Mouse (Mus musculus): Measurements from ENCODE around the gene Acss1. TPM values are rescaled to one million over a fixed set of nuclear protein-coding genes. Genes with fewer than 3 reads are reported as not detected.
A peak's percentile ranks its signal among the peaks of the same experiment; 100 is the strongest.

Acss1 gene
- total RNA-seq, 2 experiments from 2014 or later: 257 to 310 TPM

DNA sequence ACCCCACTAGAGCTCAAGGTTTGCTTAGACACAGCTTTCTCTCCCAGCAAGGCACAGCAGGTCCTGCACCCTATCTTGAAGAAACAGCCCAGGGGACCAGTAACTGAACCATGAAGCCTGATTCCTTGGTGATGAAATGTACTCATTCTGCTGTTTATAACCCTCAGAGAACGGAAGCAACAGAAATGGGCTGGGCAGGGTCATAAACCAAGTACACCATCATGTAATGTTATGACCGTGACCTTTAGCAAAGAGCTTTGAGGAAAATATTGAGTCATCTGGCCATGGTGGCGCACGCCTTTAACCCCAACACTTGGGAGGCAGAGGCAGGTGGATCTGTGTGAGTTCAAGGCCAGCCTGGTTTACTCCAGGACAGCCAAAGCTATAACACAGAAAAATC is 23.1 kb downstream of the Acss1 start:
- intact Hi-C loops (cut with DNase I): no loop called here
- DNase-seq: no peak

- DNase-seq: no peak
- intact Hi-C loops (cut with DNase I): no loop called here
These were observed 24.4 kb downstream of the Acss1 start for GRCm38 (mm10) chr2:150643726-150644415.

GRCm38 (mm10) chr2:150643166-150643565 is 25.1 kb downstream of the Acss1 start:
- no peak for DNase-seq
- intact Hi-C loops (cut with DNase I): no loop called here

- DNase-seq: no peak
- intact Hi-C loops (cut with DNase I): no loop called here
These were observed 29.9 kb downstream of the Acss1 start for GRCm38 (mm10) chr2:150638370-150638733.

DNA sequence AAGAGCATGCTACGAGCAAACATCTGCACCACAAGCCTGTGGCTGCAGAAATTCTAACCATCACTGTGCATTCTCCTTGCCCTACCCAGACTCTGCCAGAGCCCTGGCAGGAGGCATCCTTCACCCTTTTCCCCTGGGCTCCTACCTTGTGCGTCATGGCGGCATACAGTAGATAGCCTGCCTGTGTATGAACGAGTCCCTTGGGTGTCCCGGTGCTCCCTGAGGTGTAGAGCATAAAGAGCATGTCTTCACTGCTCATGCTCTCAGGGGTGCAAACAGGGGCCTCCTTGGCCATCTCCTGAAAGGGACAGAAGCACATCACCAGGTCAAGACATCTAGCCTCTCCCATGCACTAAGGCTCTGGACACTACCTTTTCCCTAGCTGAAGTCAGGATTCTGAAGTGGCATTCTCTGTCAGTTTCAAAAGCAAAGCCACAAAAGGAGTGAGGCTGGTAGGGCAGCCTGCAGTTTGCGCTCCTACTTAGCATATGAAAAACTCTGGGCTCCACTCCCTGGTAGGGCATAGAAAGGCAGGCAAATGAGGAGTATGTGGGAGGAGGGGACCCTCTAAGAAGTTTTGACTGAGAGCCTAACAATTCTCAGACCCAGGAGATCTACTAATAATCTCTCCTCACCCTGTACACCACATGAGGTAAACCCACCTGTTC is 30.5 kb downstream of the Acss1 start:
- no peak for DNase-seq
- intact Hi-C loops (cut with DNase I): no loop called here

- DNase-seq: no peak
- intact Hi-C loops (cut with DNase I): no loop called here
These were observed 32.3 kb downstream of the Acss1 start for GRCm38 (mm10) chr2:150635877-150636446.

- DNase-seq: no peak
- intact Hi-C loops (cut with DNase I): no loop called here
These were observed 39.0 kb downstream of the Acss1 start for GRCm38 (mm10) chr2:150629255-150629654.

- no peak for DNase-seq
- intact Hi-C loops (cut with DNase I): no loop called here
These were observed 41.2 kb downstream of the Acss1 start for GRCm38 (mm10) chr2:150627140-150627539.

- intact Hi-C loops (cut with DNase I): no loop called here
- no peak for DNase-seq
These were observed 43.4 kb downstream of the Acss1 start for GRCm38 (mm10) chr2:150624926-150625325.

- intact Hi-C loops (cut with DNase I): no loop called here
- no peak for DNase-seq
These were observed 44.3 kb downstream of the Acss1 start for GRCm38 (mm10) chr2:150623957-150624356.

- intact Hi-C loops (cut with DNase I): no loop called here
- DNase-seq: no peak
These were observed 46.6 kb downstream of the Acss1 start for GRCm38 (mm10) chr2:150621698-150622097.

DNA sequence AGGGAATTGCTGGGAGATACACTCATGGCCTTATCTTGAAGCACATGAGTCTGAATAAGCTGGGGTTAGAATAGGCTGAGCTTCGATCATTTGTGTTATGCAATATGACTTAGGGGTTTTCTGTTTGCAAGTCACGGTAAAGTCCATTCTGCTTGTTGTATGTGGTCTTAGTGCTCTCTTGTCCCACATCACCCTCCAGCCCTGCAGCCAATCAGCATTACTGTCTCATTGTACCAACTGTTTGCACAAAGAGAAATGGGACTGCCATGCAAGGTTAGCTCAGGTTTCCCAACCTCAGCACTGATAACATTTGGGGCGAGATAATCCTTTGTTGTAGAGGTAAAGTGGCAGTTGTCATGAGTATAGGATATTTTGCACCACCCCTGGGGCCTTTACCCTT is 58.2 kb downstream of the Acss1 start:
- no peak for DNase-seq
- intact Hi-C loops (cut with DNase I): no loop called here

DNA sequence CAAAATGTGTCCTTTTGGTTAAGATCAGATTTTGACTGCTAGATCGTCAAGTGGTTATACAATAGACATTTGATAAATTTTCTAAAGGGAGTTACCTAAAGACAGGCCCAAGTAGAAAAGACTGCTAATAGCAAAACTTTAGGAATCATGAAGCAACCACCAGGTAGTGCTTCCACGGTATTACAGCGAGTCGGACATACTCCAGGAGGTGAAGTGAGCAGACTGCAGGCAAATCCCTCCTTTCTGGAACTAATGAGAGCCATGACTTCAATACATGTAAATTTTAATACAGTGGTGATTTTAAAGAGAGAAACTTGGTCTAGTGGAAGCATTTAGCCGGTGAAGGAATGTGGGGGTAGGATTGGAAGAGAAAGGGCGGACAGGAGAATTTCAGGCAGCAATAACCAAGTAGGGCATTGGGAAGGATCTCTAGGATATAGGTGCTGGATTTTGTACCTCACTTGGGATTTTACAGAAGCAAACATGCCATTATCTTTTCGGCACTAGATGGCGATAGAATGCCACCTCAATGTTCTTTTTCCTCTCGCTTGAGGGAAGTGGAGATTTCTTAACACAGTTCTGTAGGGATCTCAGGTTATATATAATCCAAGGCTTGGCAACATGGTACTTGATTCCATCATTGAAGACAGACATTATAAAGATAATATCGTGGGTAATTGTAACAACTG is 59.3 kb downstream of the Acss1 start:
- DNase-seq: peak; percentile 54 to 66
- intact Hi-C loops (cut with DNase I): loop anchor here (1.0 to 5.0 kb wide), 6 partner anchors 66 to 393 kb away; partner anchors contain the start of genes Entpd6, Gins1 and Pygb

DNA sequence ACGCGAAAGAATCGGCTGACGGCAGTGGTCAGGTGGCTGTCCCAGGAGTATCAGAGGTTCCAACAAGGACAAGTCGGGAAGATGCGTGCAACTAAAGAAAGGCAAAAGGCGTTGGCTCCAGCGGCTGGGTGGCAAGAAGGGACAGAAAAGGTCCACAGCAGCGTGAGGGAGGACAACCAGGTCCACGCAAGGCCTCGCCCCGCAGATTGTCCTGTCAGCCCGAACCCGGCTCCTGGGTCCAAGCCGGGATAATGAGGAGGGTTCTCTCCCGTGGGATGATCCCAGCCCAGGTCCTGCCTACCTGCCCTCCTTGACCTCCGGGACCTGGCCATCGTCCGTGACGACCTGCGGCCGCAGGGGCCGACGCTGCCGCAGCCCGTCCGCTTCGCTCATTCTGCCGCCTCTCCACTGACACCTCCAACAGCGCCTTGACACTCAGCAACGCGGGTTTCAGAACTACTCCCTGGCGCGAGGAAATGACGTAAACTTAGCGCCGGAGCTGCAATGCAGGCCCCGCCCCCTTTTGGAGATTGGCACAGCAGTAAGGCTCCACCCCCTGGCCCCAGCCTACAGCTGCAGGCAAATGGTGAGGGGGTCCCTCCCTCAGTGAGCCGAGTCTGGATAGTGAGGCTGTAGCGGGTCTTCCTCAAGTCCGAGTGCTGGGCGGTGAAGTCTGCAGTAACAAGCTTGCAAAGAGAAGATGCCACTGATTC is 60.1 kb downstream of the Acss1 start, which contains the start of gene Apmap:
Gene Apmap, minus strand, starts transcription at position 481 of the 713 bp plus-strand sequence.
- intact Hi-C loops (cut with DNase I): loop anchor here (2.0 to 5.0 kb wide), 5 partner anchors 141 to 394 kb away; partner anchors contain the start of genes Entpd6, Gins1 and Pygb
- DNase-seq: peak; percentile 97

GRCm38 (mm10) chr2:150607086-150607485 is 61.2 kb downstream of the Acss1 start:
- intact Hi-C loops (cut with DNase I): loop anchor here (5.0 kb wide), 4 partner anchors 180 to 395 kb away; partner anchors contain the start of genes Gins1 and Pygb
- no peak for DNase-seq

DNA sequence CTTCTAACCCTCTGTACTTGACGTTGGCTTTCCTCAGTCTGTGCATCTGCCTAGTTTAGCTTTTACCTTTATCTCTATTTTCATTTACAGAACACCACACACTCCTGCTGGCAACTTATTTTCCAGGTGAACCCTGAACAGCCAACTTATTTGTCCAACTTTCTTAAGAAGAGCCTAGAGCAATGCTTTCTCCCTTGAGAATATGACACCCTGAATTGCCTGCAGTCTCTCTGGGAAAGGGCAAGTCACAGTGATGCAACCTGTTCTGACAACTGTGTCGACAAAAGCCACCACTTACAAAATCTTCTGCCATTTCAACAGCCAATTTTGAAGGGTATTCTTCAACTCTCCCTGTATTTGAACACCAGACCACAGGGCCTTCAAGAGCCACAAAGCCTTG is 63.5 kb downstream of the Acss1 start:
- DNase-seq: no peak
- intact Hi-C loops (cut with DNase I): loop anchor here (5.0 kb wide), 4 partner anchors 182 to 397 kb away; partner anchors contain the start of genes Gins1 and Pygb

DNA sequence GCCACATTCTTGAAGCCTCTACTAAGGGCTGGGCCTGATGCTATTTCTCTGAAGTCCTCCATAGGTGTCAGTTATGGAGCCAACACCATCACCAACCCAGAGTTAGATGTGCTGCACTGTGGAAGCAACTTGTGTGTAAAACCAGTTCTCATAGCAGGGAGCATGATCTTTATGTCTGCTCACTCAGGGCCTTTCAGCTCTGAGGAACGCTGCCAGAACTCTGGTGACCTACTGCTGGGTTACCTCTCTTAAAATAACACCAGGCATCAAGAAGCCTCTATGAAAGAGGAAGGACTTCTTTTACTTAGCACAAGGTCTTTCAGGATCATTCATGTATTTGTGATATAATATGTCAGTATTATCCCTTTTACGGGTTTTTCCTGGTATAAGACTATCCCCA is 66.1 kb downstream of the Acss1 start:
- intact Hi-C loops (cut with DNase I): no loop called here
- DNase-seq: peak in 1 of 2 experiments; percentile 25

DNA sequence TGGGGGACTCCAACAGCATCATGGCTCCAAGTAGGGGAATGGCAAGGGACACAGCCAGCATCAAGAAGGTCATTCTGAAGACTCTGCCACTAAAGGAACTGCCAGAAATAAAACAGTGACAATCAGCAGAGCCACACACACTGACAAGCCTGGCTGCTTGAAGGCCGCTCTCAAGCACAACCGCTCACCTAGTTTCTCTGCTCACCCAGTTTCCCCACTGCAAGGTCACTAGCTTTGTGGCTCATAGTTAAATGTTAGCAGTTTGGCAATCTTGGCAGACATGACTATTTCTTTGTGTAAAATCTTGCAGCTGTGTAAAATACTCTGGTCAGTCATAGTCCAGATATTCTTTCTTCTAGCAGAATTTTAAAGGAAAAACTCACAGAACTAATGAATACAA is 68.0 kb downstream of the Acss1 start:
- intact Hi-C loops (cut with DNase I): no loop called here
- DNase-seq: no peak

DNA sequence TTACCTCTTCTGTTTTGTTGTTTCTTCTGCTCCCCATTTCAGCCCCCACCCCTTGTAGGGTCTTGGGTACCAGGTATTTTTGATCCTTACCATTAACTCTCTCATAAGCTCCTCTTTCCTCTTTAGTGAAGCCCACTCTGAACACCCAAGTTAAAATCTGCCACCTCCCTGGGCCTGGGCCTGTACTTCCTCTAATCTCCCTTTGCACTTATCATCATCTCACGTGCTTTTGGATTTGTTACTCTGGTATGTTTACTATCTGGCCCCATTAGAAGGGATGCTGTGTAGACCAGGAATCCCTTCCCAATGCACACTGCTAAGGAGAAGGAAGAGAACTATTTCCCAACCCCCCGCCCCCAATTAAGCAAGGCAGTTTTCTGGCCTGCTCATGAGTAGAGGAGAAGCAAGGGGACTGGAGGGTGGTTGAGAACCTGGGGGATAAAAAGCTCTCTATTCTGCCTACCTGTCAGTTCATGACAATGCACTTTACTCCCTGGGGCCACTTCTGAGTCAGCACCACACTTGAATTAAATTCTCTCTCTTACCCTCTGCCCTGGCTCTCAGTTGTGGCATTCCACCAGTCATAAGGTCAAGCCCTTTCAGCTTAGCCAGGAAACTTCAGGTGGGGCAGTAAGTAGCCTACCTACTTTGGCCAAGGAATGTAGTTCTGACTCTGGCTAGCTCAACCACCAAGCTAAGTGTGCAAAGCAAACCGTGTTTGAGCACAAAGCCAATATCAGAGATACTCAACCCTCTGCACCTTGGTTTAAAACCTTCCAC is 72.7 kb downstream of the Acss1 start:
- intact Hi-C loops (cut with DNase I): no loop called here
- DNase-seq: no peak

DNA sequence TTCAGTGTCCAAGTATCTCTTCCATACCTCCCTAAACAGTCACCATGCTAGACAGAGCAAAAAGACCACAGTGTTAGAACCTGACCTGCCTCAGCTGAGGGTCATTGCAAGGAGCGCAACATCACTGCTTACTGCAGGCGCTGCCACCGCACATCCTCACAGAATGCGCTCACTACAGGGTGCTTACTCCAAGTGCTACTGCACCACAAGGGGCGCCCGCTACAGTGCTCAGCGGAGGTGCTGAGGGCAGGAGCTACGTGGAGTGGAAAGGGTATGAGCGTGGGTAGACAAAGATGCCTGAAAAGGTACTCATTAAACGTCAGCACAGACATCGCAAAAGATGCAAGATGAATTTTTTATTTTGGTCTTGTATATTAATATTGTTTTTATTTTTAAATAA is 79.2 kb downstream of the Acss1 start:
- DNase-seq: no peak
- intact Hi-C loops (cut with DNase I): no loop called here

All from heart, postnatal 36 days (tissue).